Mouse (Mus musculus) testis, postnatal 10 days (tissue): Measurements from ENCODE around the gene Iqcf1.

Experiments used
- DNase-seq: peaks from one replicate; pipeline ENCODE4 v3.0.0; 2021; ENCODE audit warnings: low spot score

The Iqcf1 gene

GRCm38 (mm10) chr9:106483136-106483535 lies 16.6 kb upstream of the Iqcf1 start:
- no peak for DNase-seq

GRCm38 (mm10) chr9:106483606-106484005 lies 16.2 kb upstream of the Iqcf1 start:
- peak; percentile 39 for DNase-seq

- DNase-seq = peak; percentile 42
Observed at GRCm38 (mm10) chr9:106485076-106485475, 14.7 kb upstream of the Iqcf1 start.

GRCm38 (mm10) chr9:106487602-106488001 lies 12.2 kb upstream of the Iqcf1 start:
- peak; percentile 25 for DNase-seq

GRCm38 (mm10) chr9:106501846-106502245 lies 2.1 kb downstream of the Iqcf1 start:
- DNase-seq = peak; percentile 29

- DNase-seq = peak; percentile 9
Observed at GRCm38 (mm10) chr9:106504246-106504645, 4.5 kb downstream of the Iqcf1 start.

- no peak for DNase-seq
Observed at GRCm38 (mm10) chr9:106509356-106509755, 9.6 kb downstream of the Iqcf1 start.

- no peak for DNase-seq
Observed at GRCm38 (mm10) chr9:106512729-106513450, 13.1 kb downstream of the Iqcf1 start.

GRCm38 (mm10) chr9:106513566-106513965 lies 13.8 kb downstream of the Iqcf1 start:
- DNase-seq = no peak

- DNase-seq = no peak
Observed at GRCm38 (mm10) chr9:106514273-106514672, 14.5 kb downstream of the Iqcf1 start, which contains the start of gene Iqcf5. TSS of gene Iqcf5 (plus strand) at chr9:106514573.

- no peak for DNase-seq
Observed at GRCm38 (mm10) chr9:106519433-106519832, 19.7 kb downstream of the Iqcf1 start.

GRCm38 (mm10) chr9:106519909-106520308 lies 20.1 kb downstream of the Iqcf1 start:
- DNase-seq = no peak

GRCm38 (mm10) chr9:106531833-106532232 lies 32.1 kb downstream of the Iqcf1 start:
- no peak for DNase-seq

- no peak for DNase-seq
Observed at GRCm38 (mm10) chr9:106534296-106534695, 34.5 kb downstream of the Iqcf1 start.

GRCm38 (mm10) chr9:106534975-106535374 lies 35.2 kb downstream of the Iqcf1 start:
- no peak for DNase-seq
